Mouse (Mus musculus) neural tube, embryonic 13.5 days (tissue): ENCODE results near the gene Sp140. TPM values are rescaled to one million over a fixed set of nuclear protein-coding genes. Genes with fewer than 3 reads are reported as not detected.
"Not testable (repeated sequence)": the region's sequence is repeated elsewhere in the genome, so short reads cannot be mapped to it uniquely, and the experiment has no call there.

Experiments
- ATAC-seq: fragments of 200-750 bp; cut with Nextera tagmentation; 2 replicates; pipeline ENCODE4 v1.8.0; 2017; ENCODE audit warnings: low read depth, mild to moderate bottlenecking, moderate TSS enrichment, moderate library complexity
- H3K27ac ChIP-seq: fragments of 300-500 bp; sonication (generic); replicated peaks from 2 replicates; pipeline ENCODE4 v1.5.1; 2015; ENCODE audit warnings: moderate library complexity, mild to moderate bottlenecking, inconsistent platforms
- H3K27me3 ChIP-seq: fragments of 300-500 bp; sonication (generic); 2 replicates; pipeline ENCODE4 v1.6.1; 2015; ENCODE audit warnings: mild to moderate bottlenecking, inconsistent platforms
- H3K36me3 ChIP-seq: fragments of 300-500 bp; sonication (generic); 2 replicates; pipeline ENCODE4 v1.6.1; 2015; ENCODE audit warnings: mild to moderate bottlenecking, inconsistent platforms
- H3K4me1 ChIP-seq: fragments of 300-500 bp; sonication (generic); replicated peaks from 2 replicates; pipeline ENCODE4 v1.6.1; 2015; ENCODE audit warnings: inconsistent platforms
- H3K4me2 ChIP-seq: fragments of 300-500 bp; sonication (generic); 2 replicates; pipeline ENCODE4 v1.6.1; 2015; ENCODE audit warnings: inconsistent platforms, mild to moderate bottlenecking, moderate library complexity
- H3K4me3 ChIP-seq: fragments of 300-500 bp; sonication (generic); 2 replicates; pipeline ENCODE4 v1.5.1; 2015; ENCODE audit warnings: mild to moderate bottlenecking, inconsistent platforms
- H3K9ac ChIP-seq: fragments of 300-500 bp; sonication (generic); 2 replicates; pipeline ENCODE4 v1.6.1; 2015; ENCODE audit warnings: moderate library complexity, mild to moderate bottlenecking, inconsistent platforms
- H3K9me3 ChIP-seq: fragments of 300-500 bp; sonication (generic); 2 replicates; pipeline ENCODE4 v1.6.1; 2016; ENCODE audit warnings: inconsistent platforms
- WGBS: fragments of 180-500 bp; shearing (Covaris S2); methylation state at CpG from one replicate; pipeline ENCODE4 v1.1.7; 2015; 5-methylcytosine and 5-hydroxymethylcytosine counted together
- polyA plus RNA-seq: library from polyadenylated mRNA; unstranded; fragments of >200 nt; fragmentation: Nextera tagmentation; extraction: Ambion mirVana; gene quantifications from 2 replicates; pipeline ENCODE4 v1.2.1, GENCODE M21; 2015

Sp140 gene
- polyA plus RNA-seq, 1 experiment from 2014 or later: 0.47 TPM

GRCm38 (mm10) chr1:85600794-85601193 is 616 bp downstream of the Sp140 start:
- not testable (repeated sequence) for H3K36me3 ChIP-seq, H3K9ac ChIP-seq, ATAC-seq, H3K4me1 ChIP-seq, H3K27ac ChIP-seq, H3K4me3 ChIP-seq, H3K4me2 ChIP-seq, H3K27me3 ChIP-seq, H3K9me3 ChIP-seq
- 59% methylated on average over 4 of the region's 4 CpGs for WGBS

- not testable (repeated sequence) for H3K4me2 ChIP-seq, ATAC-seq, H3K36me3 ChIP-seq, H3K4me3 ChIP-seq, H3K27ac ChIP-seq, H3K9ac ChIP-seq, H3K27me3 ChIP-seq, H3K4me1 ChIP-seq, H3K9me3 ChIP-seq
- WGBS: no CpG with 5 or more reads among the region's 1 CpGs
These were observed 4.2 kb downstream of the Sp140 start for GRCm38 (mm10) chr1:85604341-85604740.

- H3K4me1 ChIP-seq, H3K4me2 ChIP-seq, H3K27ac ChIP-seq, ATAC-seq, H3K9ac ChIP-seq, H3K36me3 ChIP-seq, H3K27me3 ChIP-seq, H3K4me3 ChIP-seq, H3K9me3 ChIP-seq: not testable (repeated sequence)
- 78% methylated on average over 3 of the region's 4 CpGs for WGBS
These were observed 8.2 kb downstream of the Sp140 start for GRCm38 (mm10) chr1:85608361-85608760.

GRCm38 (mm10) chr1:85610581-85610980 is 10.4 kb downstream of the Sp140 start:
- H3K9me3 ChIP-seq, H3K27ac ChIP-seq, ATAC-seq, H3K27me3 ChIP-seq, H3K4me3 ChIP-seq, H3K9ac ChIP-seq, H3K36me3 ChIP-seq, H3K4me2 ChIP-seq, H3K4me1 ChIP-seq: not testable (repeated sequence)
- WGBS: no CpG with 5 or more reads among the region's 4 CpGs

GRCm38 (mm10) chr1:85615096-85615495 is 14.9 kb downstream of the Sp140 start:
- H3K4me2 ChIP-seq, H3K36me3 ChIP-seq, H3K9me3 ChIP-seq, H3K27me3 ChIP-seq, ATAC-seq, H3K27ac ChIP-seq, H3K4me1 ChIP-seq, H3K9ac ChIP-seq, H3K4me3 ChIP-seq: not testable (repeated sequence)
- WGBS: 93% methylated on average over 3 of the region's 3 CpGs

GRCm38 (mm10) chr1:85615819-85616218 is 15.6 kb downstream of the Sp140 start:
- not testable (repeated sequence) for H3K9me3 ChIP-seq, ATAC-seq, H3K4me3 ChIP-seq, H3K4me2 ChIP-seq, H3K9ac ChIP-seq, H3K27me3 ChIP-seq, H3K27ac ChIP-seq, H3K36me3 ChIP-seq, H3K4me1 ChIP-seq
- 74% methylated on average over 3 of the region's 3 CpGs for WGBS

- not testable (repeated sequence) for H3K36me3 ChIP-seq, H3K27me3 ChIP-seq, ATAC-seq, H3K4me2 ChIP-seq, H3K9ac ChIP-seq, H3K27ac ChIP-seq, H3K9me3 ChIP-seq, H3K4me3 ChIP-seq, H3K4me1 ChIP-seq
- 67% methylated on average over 4 of the region's 5 CpGs for WGBS
These were observed 17.0 kb downstream of the Sp140 start for GRCm38 (mm10) chr1:85617161-85617560.

GRCm38 (mm10) chr1:85618689-85619088 is 18.5 kb downstream of the Sp140 start:
- not testable (repeated sequence) for H3K9me3 ChIP-seq, H3K27me3 ChIP-seq, H3K9ac ChIP-seq, H3K36me3 ChIP-seq, H3K4me1 ChIP-seq, H3K27ac ChIP-seq, ATAC-seq, H3K4me3 ChIP-seq, H3K4me2 ChIP-seq
- WGBS: 62% methylated on average over 1 of the region's 1 CpGs

- 60% methylated on average over 3 of the region's 3 CpGs for WGBS
- not testable (repeated sequence) for ATAC-seq, H3K4me2 ChIP-seq
These were observed 36.8 kb downstream of the Sp140 start for GRCm38 (mm10) chr1:85636936-85637335.

GRCm38 (mm10) chr1:85638144-85638543 is 38.0 kb downstream of the Sp140 start:
- not testable (repeated sequence) for H3K9ac ChIP-seq, H3K9me3 ChIP-seq, H3K27ac ChIP-seq, H3K4me3 ChIP-seq, H3K4me1 ChIP-seq, H3K36me3 ChIP-seq, H3K4me2 ChIP-seq, H3K27me3 ChIP-seq, ATAC-seq
- 78% methylated on average over 4 of the region's 4 CpGs for WGBS

More at GRCm38 (mm10) chr1:85636936-85637335, 36.8 kb downstream of the Sp140 start:
- H3K27me3 ChIP-seq, H3K9me3 ChIP-seq, H3K36me3 ChIP-seq, H3K4me3 ChIP-seq, H3K9ac ChIP-seq, H3K4me1 ChIP-seq, H3K27ac ChIP-seq: not testable (repeated sequence)

GRCm38 (mm10) chr1:85649881-85650280 is 49.7 kb downstream of the Sp140 start, which contains the start of gene Sp100:
TSS of gene Sp100 (plus strand) at chr1:85649988.
- not testable (repeated sequence) for H3K9me3 ChIP-seq, H3K9ac ChIP-seq, ATAC-seq, H3K4me1 ChIP-seq, H3K36me3 ChIP-seq, H3K27ac ChIP-seq, H3K27me3 ChIP-seq, H3K4me2 ChIP-seq, H3K4me3 ChIP-seq
- 80% methylated on average over 6 of the region's 6 CpGs for WGBS

GRCm38 (mm10) chr1:85650524-85650923 is 50.3 kb downstream of the Sp140 start:
- H3K4me3 ChIP-seq, H3K9ac ChIP-seq, H3K36me3 ChIP-seq, H3K4me2 ChIP-seq, ATAC-seq, H3K27me3 ChIP-seq, H3K9me3 ChIP-seq, H3K4me1 ChIP-seq, H3K27ac ChIP-seq: not testable (repeated sequence)
- 73% methylated on average over 4 of the region's 5 CpGs for WGBS

GRCm38 (mm10) chr1:85651770-85652275 is 51.6 kb downstream of the Sp140 start:
- not testable (repeated sequence) for ATAC-seq, H3K4me3 ChIP-seq, H3K9ac ChIP-seq, H3K27me3 ChIP-seq, H3K4me1 ChIP-seq, H3K27ac ChIP-seq, H3K9me3 ChIP-seq, H3K36me3 ChIP-seq, H3K4me2 ChIP-seq
- 82% methylated on average over 13 of the region's 13 CpGs for WGBS
